Mouse (Mus musculus): Measurements from ENCODE around the gene Sgip1.
A peak's percentile ranks its signal among the peaks of the same experiment; 100 is the strongest.

The Sgip1 gene

DNA sequence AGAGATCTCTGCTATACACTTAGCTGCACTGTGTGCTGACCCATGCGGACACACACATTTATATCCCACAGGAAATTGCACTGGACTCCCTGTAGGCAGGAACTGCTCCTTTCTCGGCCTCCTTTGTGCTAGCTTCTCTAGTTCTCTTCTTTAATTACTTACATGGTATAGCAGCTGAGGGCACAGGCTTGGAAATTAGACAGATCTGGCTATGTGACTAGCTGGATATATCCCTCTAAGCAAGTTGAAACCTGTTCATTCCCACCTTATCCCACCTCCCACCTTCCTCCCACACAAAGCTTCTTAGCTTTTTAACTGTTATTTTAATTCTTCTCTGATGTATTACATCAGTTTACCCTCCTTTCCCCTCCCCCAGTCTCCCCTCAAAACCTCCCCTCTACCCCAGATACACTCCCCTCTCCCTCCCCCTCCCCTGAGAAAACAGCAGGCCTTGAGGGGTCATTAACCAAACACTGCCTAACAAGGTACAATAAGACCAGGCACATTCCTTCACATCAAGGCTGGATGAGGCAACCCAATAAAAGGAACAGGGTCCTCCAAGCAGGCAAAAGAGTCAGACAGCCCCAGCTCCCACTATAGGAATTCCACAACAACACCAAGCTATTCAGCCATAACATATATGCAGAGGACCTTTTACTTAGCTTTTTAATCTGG is 34.6 kb downstream of the Sgip1 start:
- DNase-seq (ENCODE audit: low spot score): no peak

GRCm38 (mm10) chr4:102779902-102780301 is 38.8 kb downstream of the Sgip1 start:
- no peak for DNase-seq (ENCODE audit: low spot score)

DNA sequence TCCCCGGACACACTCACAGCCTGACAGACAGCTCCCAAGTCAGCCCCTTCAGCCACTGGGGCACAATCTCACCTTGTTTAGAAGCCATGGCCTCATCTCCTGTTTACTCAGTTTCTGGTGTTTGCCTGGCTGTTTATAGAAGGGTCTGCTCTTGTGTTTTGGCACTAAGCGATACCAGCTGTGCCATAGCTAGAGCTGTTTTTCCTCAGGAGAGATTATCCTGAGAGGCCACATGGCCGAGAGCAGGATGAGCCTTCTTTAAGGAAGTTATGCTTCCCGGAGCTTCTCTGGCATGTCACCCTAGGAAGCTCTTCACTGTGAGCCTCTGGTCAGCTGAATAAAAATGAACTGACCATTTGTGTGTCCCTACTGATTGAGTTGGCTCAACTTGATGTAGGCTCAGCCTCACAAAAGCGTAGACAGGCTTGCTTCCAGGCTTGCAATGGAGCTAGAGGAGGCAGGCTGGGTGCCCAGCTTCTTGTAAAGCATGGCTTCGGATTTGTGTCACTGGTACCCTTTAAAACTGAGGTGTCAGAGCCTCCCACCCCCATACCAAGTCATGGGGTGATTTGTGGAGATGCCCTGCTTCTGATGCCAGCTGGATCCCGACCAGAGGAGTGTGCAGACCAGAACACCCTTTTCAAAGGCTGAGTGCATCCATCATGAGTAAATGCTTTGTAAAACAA is 42.1 kb downstream of the Sgip1 start:
- peak; percentile 10 for DNase-seq (ENCODE audit: low spot score)

- DNase-seq (ENCODE audit: low spot score): no peak
Measured at GRCm38 (mm10) chr4:102785158-102785557, 44.1 kb downstream of the Sgip1 start.

DNA sequence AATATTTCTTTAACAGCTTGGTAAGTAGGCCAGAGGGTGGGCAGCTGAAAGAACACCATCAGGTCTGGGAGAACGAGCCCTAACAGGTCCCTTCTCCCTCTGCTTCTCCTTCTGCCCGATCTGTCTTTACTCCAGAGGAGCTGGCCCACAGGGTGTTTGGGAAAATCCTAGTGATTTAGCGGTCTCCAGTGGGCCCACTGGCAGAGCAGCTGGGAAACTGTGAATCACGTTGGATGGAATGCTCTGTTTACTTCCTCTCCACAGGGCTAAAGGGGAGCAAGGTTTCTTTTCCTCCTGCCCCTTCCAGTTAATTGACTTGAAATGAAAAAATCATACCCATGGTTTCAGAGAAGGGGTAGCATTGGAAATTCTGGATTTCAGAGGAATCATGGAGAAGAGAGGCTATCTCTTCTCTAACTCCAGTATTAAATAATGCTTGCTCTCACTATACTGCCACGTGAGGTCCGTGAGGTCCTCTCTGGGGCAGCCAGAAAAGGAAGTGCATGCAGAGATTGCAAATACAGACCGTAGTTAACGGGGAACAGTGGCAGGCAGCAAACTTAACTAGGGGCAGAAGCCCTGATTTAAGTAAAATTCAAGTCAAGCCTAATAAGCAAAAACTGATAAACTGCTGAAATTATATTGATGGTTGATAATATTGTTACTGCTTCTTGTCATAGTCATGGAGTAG is 51.1 kb downstream of the Sgip1 start:
- DNase-seq (ENCODE audit: low spot score): no peak

- no peak for DNase-seq (ENCODE audit: low spot score)
Measured at GRCm38 (mm10) chr4:102801471-102801870, 60.4 kb downstream of the Sgip1 start.

DNA sequence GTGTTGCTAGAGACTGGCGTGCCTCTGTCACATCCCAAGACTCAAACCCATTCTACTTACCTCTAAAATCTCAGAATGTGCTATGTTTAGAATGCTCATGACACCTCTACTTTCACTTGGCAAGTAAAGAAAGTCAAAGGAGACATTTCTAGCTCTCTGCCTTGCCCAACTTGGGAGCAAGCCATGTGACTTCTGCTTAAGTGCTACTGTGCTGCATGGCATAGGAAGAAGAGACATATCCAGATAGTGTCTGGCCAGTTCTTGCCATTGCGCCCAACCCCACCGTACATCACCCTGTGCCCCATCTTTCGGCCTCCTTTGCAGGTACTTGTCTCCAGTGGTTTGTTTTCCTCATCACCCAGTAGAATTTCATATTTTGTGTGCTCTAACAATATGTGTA is 60.8 kb downstream of the Sgip1 start:
- no peak for DNase-seq (ENCODE audit: low spot score)

DNA sequence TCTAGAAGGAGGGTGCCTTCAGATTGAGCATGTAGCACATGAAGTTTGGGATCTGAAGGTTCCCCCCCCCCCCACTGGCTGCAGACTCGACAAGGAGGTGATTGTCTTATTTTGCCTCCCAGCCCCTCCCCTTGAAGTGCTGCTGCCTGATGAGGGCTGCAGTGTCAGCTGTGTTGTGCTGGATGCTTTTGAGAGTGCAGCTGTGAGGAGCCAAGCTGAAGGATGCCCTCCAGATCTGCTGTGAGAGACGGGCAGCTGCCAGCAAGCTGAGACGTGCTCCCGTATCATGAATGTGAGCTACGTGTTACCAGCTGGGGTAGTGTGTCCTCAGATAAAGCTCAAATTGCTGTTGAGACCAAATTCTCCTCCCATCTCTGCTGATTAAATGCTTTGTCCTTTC is 63.5 kb downstream of the Sgip1 start:
- DNase-seq (ENCODE audit: low spot score): no peak

GRCm38 (mm10) chr4:102806987-102807386 is 65.9 kb downstream of the Sgip1 start:
- no peak for DNase-seq (ENCODE audit: low spot score)

DNA sequence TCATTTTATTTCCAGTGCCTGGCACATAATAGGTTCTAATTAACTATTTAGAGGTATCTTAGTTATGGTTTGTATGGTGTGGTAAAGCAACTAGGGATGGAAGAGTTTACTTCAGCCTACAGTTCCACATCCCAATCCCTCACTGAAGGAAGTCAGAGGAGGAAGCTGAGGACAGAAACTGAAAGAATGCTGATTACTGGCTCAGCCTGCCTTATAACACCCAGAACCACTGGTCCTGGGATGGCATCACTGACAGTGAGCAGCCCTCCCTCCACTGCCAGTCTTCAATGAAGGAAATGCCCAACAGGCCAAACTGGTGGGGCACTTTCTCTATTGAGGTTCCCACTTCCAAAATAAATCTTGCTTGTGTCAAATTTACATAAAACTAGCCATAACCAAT is 67.2 kb downstream of the Sgip1 start:
- no peak for DNase-seq (ENCODE audit: low spot score)

DNA sequence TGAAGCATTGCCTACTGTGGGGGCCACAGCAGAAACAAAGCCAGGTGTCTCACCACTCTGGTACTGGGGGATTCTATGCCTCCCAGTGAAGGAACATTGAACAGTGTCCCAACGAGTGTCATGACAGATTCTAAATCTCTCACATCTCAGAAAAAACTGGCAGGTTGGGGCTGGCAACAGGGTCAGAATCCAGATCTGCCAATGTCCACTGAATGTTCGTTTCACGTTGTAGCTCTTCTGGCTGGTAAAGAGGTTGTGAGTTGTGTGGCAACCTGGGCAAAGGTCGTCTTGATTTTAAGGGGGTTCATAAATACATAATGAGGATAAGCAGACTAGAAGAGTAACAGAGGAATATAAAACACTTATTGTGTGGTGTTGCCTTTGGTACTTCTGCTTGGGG is 68.2 kb downstream of the Sgip1 start:
- DNase-seq (ENCODE audit: low spot score): no peak

DNA sequence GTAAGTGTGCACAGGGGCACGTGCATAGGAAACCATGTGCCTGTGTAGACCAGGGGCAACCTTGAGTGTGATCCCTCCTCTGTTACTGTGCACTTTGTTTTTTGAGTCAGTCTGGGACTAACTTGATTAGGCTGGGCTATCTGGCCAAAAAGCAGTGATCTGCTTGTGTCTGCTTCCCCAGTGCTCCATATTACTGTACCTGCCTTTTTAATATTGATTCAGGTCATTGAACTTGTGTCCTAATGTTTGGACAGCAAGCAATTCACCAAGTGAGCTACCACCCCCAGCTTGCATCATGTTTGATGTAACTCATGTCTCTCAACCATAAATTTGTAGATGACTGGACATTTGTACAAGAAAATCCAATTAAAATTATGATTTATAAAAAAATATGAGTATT is 69.2 kb downstream of the Sgip1 start:
- no peak for DNase-seq (ENCODE audit: low spot score)

DNA sequence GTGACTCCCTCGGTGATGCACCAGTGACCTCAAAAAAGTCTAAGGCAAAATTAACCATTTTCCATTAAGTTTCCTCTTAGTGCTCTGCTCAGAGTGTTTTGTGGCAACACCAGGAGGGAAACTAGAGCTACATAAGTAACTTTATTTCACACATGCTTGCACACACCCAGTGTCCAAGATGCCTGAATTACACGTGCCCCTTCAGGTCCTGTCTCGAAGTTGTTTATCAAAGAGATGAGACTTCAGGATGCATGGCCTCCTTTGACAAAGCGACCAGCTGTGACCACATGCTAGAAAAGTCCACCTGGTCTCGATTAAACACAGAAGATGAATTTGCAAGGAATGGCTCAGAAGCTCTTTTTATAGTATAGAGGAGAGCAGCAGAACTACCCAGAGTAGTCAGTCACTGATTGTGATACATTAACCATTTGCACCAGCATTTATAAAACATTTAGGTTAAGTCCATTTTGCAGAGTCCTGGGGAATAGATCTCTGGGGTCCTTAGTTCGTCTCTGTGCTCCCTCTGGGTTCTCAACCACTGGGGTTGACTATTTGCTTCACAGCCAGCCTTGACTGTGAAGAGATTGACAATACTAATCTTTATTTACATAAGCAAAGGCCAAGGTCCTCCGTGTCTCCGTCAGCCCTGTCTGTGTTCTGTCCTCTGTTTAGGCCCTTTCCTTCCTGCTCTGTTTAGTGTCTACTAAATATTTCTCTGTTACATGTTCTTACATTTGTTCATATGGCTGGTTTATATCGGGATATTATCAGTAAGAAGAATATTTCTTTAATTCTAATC is 70.1 kb downstream of the Sgip1 start:
- DNase-seq (ENCODE audit: low spot score): peak; percentile 18

GRCm38 (mm10) chr4:102813346-102813745 is 72.2 kb downstream of the Sgip1 start:
- no peak for DNase-seq (ENCODE audit: low spot score)

- no peak for DNase-seq (ENCODE audit: low spot score)
Measured at GRCm38 (mm10) chr4:102821786-102822185, 80.7 kb downstream of the Sgip1 start.

DNA sequence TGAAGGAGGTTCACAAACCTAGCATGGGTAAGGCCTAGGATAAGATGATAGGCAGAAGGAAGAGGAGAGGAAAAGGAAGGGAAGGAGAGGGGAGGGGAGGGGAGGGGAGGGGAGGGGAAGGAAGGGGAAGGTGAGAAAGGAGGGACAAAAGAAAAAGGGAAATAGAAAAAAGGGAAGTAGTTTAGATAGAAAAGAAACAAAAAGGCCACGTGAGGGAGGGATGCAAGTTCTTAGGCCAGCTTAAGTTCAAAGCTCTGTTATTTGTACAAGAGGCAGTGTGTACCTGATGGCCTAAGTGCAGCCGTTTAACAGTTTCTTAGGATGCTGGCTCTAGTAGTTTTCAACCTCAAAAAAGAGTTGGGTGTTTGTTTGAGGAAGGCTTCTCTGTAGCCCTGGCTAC is 83.4 kb downstream of the Sgip1 start:
- no peak for DNase-seq (ENCODE audit: low spot score)

DNA sequence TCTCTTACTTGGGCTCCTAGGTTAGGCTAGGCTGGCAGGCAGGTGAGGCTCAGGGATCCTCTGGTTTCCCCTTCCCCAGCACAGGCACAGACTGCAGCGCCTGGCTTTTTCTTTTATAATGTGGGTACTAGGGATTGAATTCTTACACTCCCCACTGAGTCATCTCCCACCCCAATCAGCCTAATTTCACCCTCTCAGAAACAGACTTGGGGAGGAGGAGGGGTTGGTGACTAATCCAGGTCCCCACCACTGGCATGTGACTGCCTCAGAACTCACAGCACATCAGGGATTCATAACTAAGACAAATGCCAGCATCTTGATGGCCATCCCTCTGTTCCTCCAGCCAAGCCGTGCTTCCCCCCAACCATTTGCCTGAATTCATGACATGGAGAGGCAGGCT is 85.1 kb downstream of the Sgip1 start:
- no peak for DNase-seq (ENCODE audit: low spot score)

- no peak for DNase-seq (ENCODE audit: low spot score)
Measured at GRCm38 (mm10) chr4:102828518-102828917, 87.4 kb downstream of the Sgip1 start.

GRCm38 (mm10) chr4:102833191-102833590 is 92.1 kb downstream of the Sgip1 start:
- DNase-seq (ENCODE audit: low spot score): no peak

- no peak for DNase-seq (ENCODE audit: low spot score)
Measured at GRCm38 (mm10) chr4:102833726-102834125, 92.6 kb downstream of the Sgip1 start.

DNA sequence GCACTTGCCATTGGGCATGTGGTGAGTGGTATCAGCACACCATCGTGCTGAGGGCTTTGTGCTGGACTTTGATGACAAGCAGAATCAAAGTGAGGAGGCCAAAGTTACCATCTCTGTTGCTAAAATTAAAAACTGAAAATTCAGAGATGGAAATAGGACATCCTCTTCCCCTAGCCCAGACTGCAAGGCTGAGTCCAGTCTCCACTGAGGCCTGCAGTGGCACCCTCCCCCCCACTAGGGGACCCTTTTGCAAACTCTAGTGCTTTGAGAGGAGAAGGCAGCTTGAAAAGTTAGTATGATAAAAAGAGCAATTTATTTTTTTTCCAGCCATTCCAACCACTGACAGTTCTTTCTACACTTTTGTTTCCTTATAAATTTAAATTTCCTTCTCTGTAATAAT is 93.6 kb downstream of the Sgip1 start:
- no peak for DNase-seq (ENCODE audit: low spot score)

- DNase-seq (ENCODE audit: low spot score): no peak
Measured at GRCm38 (mm10) chr4:102840062-102840798, 99.1 kb downstream of the Sgip1 start.

Measured in yolk sac, embryonic 10.5 days (tissue).